Mouse (Mus musculus) hindbrain, embryonic 11.5 days (tissue): ENCODE measurements around the gene Olfr1535. TPM values are rescaled to one million over a fixed set of nuclear protein-coding genes. Genes with fewer than 3 reads are reported as not detected.

Experiments
- ATAC-seq: fragments of 200-750 bp; cut with Nextera tagmentation; 2 replicates; pipeline ENCODE4 v1.8.0; 2017; ENCODE audit warnings: mild to moderate bottlenecking, moderate TSS enrichment, moderate library complexity; ENCODE audit not compliant: low FRiP score
- DNase-seq: peaks from one replicate; pipeline ENCODE4 v3.0.0-alpha.2; 2015; ENCODE audit warnings: low spot score
- H3K27ac ChIP-seq: fragments of 300-500 bp; sonication (generic); 2 replicates; pipeline ENCODE4 v1.5.1; 2014; ENCODE audit warnings: mild to moderate bottlenecking, low read depth, low read length
- H3K27me3 ChIP-seq: fragments of 300-500 bp; sonication (generic); 2 replicates; pipeline ENCODE4 v1.6.1; 2014; ENCODE audit warnings: mild to moderate bottlenecking, low read length, moderate library complexity, mixed read lengths; ENCODE audit not compliant: control insufficient read depth, insufficient read depth
- H3K36me3 ChIP-seq: fragments of 300-500 bp; sonication (generic); 2 replicates; pipeline ENCODE4 v1.6.1; 2014; ENCODE audit warnings: mild to moderate bottlenecking, low read length, moderate library complexity, mixed read lengths; ENCODE audit not compliant: control insufficient read depth, insufficient read depth
- H3K4me1 ChIP-seq: fragments of 300-500 bp; sonication (generic); replicated peaks from 2 replicates; pipeline ENCODE4 v1.6.1; 2014; ENCODE audit warnings: low read length, mixed read lengths; ENCODE audit not compliant: control insufficient read depth, insufficient read depth
- H3K4me2 ChIP-seq: fragments of 300-500 bp; sonication (generic); replicated peaks from 2 replicates; pipeline ENCODE4 v1.6.1; 2014; ENCODE audit warnings: mild to moderate bottlenecking, low read depth, low read length
- H3K4me3 ChIP-seq: fragments of 300-500 bp; sonication (generic); 2 replicates; pipeline ENCODE4 v1.5.1; 2014; ENCODE audit warnings: low read depth, low read length
- H3K9ac ChIP-seq: fragments of 300-500 bp; sonication (generic); 2 replicates; pipeline ENCODE4 v1.6.1; 2014; ENCODE audit warnings: low read depth, low read length
- H3K9me3 ChIP-seq: fragments of 300-500 bp; sonication (generic); 2 replicates; pipeline ENCODE4 v1.6.1; 2016; ENCODE audit warnings: low read length; ENCODE audit not compliant: control insufficient read depth
- WGBS: fragments of 180-500 bp; shearing (Covaris S2); extraction: QIAGEN DNeasy Blood & Tissue Kit; methylation state at CpG from one replicate; pipeline ENCODE4 v1.1.7; 2014; 5-methylcytosine and 5-hydroxymethylcytosine counted together
- polyA plus RNA-seq: library from polyadenylated mRNA; unstranded; fragments of >200 nt; fragmentation: Nextera tagmentation; extraction: Ambion mirVana; gene quantifications from 2 replicates; pipeline ENCODE4 v1.2.1, GENCODE M21; 2014

Olfr1535 gene
- 0.17 TPM in 1 of 2 replicates, not detected in the other for polyA plus RNA-seq

GRCm38 (mm10) chr13:21559793-21560192, at the start of gene Olfr1535:
Olfr1535 (minus strand) TSS chr13:21559893.
- ATAC-seq (no peak), DNase-seq (no peak)
- no peak within 1 kb of the TSS for H3K9ac ChIP-seq
- H3K4me2 ChIP-seq, result no peak within 1 kb of the TSS
- no peaks in the 10 kb centered on the region for H3K9me3 ChIP-seq
- H3K4me3 ChIP-seq, result no peak within 1 kb of the TSS
- H3K4me1 ChIP-seq, result no peaks in the 10 kb centered on the region
- no peak within 1 kb of the TSS for H3K27ac ChIP-seq
- H3K27me3 ChIP-seq, result no peaks in the 10 kb centered on the region
- no peaks in the 10 kb centered on the region for H3K36me3 ChIP-seq
- WGBS, result 70% methylated on average over 1 of the region's 1 CpGs

GRCm38 (mm10) chr13:21591618-21592017, 31.9 kb upstream of the Olfr1535 start:
- DNase-seq (no peak), ATAC-seq (0 out of 2 replicates have a peak, but pooled peaks have one; percentile 25)
- Histone ChIP-seq H3K9ac (no peak overlapping the region), H3K4me1 (no peaks in the 10 kb centered on the region), H3K4me2 (no peak overlapping the region), H3K9me3 (no peaks in the 10 kb centered on the region), H3K27ac (no peak overlapping the region), H3K36me3 (no peaks in the 10 kb centered on the region), H3K27me3 (no peaks in the 10 kb centered on the region), H3K4me3 (no peak overlapping the region)
- WGBS, result 60% methylated on average over 2 of the region's 2 CpGs

GRCm38 (mm10) chr13:21581659-21582058, 22.0 kb upstream of the Olfr1535 start, which contains the start of gene Olfr1364:
Olfr1364 (minus strand) TSS chr13:21581759.
- no peak within 1 kb of the TSS for H3K4me3 ChIP-seq
- ATAC-seq, result no peak
- 88% methylated on average over 2 of the region's 2 CpGs for WGBS
- H3K4me2 ChIP-seq, result no peak within 1 kb of the TSS
- no peaks in the 10 kb centered on the region for H3K36me3 ChIP-seq
- no peak within 1 kb of the TSS for H3K27ac ChIP-seq
- no peak within 1 kb of the TSS for H3K9ac ChIP-seq
- H3K9me3 ChIP-seq, result no peaks in the 10 kb centered on the region
- no peaks in the 10 kb centered on the region for H3K27me3 ChIP-seq
- DNase-seq, result no peak
- H3K4me1 ChIP-seq, result no peaks in the 10 kb centered on the region

GRCm38 (mm10) chr13:21550416-21551110, 9.1 kb downstream of the Olfr1535 start:
- WGBS, result 58% methylated on average over 3 of the region's 3 CpGs
- Histone ChIP-seq H3K4me3 (no peak overlapping the region), H3K4me2 (no peak overlapping the region), H3K36me3 (no peaks in the 10 kb centered on the region), H3K27ac (no peak overlapping the region), H3K27me3 (no peaks in the 10 kb centered on the region), H3K9ac (no peak overlapping the region), H3K4me1 (no peaks in the 10 kb centered on the region), H3K9me3 (no peaks in the 10 kb centered on the region)
- ATAC-seq (no peak), DNase-seq (no peak)

DNA sequence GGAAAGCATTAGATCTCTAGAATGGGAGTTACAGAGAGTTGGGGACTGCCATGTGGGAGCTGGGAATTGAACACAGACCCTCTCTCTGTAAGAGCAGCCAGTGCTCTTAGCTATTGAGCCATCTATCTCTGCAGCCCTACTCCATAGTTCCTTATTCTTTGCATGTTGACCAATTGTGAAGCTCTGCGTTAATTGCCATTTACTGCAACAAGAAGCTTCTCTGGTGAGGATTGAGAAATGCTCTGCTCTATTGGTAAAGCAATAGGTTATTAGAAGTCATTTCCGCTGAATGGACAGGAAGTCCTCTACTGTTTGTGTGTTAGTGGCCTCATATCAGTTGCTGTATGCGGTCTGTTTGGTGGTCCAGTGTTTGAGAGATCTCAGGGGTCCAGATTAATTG, 10.2 kb downstream of the Olfr1535 start:
- no peak overlapping the region for H3K9ac ChIP-seq
- H3K4me1 ChIP-seq, result no peaks in the 10 kb centered on the region
- ATAC-seq (no peak), DNase-seq (no peak)
- H3K9me3 ChIP-seq, result no peaks in the 10 kb centered on the region
- no peaks in the 10 kb centered on the region for H3K36me3 ChIP-seq
- H3K27ac ChIP-seq, result no peak overlapping the region
- no peak overlapping the region for H3K4me3 ChIP-seq
- 94% methylated on average over 3 of the region's 3 CpGs for WGBS
- H3K4me2 ChIP-seq, result no peak overlapping the region
- no peaks in the 10 kb centered on the region for H3K27me3 ChIP-seq

DNA sequence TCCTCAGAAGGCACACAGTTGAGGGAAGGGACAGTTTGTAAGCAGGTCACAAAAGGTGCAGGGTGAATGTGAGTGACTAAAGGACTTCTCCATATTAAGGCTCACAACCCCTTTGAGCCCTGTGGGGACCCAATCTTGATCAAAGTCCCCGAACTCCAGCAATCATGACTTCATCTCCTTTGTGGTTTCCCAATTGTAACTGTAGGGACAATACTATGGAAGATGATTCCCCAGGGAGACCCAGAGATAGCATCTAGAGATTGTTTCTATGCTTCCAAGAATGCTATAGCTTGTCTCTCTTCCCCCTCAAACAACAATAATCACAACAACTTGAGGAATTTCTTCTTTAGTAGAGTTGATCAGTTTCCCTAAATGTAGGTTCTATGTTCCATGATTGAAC, 17.0 kb downstream of the Olfr1535 start, which contains the start of gene Olfr1366:
Gene Olfr1366, minus strand, starts transcription at position 101 of the 400 bp plus-strand sequence.
- Histone ChIP-seq H3K4me1 (no peaks in the 10 kb centered on the region), H3K36me3 (no peaks in the 10 kb centered on the region), H3K4me3 (no peak within 1 kb of the TSS), H3K27me3 (no peaks in the 10 kb centered on the region), H3K27ac (no peak within 1 kb of the TSS), H3K9ac (no peak within 1 kb of the TSS), H3K9me3 (no peaks in the 10 kb centered on the region), H3K4me2 (no peak within 1 kb of the TSS)
- no peak for DNase-seq
- WGBS, result 70% methylated on average over 1 of the region's 1 CpGs
- ATAC-seq, result no peak

DNA sequence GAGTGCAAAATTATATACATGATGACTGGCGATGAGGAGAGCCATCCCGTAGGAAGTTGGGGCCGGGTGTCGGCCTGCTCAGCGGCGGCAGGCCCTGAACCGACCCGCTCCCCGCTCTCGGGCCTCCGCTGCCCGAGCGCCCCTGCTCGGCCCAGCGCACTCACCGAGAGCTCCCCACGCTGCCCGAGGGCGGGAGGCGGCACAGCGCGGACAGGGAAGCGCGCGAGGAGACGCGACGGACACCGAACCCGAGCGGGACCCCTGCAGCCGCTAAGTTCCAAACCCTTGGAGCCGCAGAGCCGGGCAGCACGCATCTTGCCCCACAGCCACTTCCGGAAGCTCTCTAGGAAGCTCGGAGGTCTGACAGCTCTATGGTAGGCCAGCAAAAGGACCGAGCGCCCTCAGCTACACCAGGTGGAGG, 28.9 kb downstream of the Olfr1535 start, which contains the start of gene Zkscan8:
Gene Zkscan8, minus strand, starts transcription at position 340 of the 421 bp plus-strand sequence.
- H3K27ac ChIP-seq, result peak within 1 kb of the TSS; percentile 90
- H3K9me3 ChIP-seq, result no peaks in the 10 kb centered on the region
- H3K27me3 ChIP-seq, result no peaks in the 10 kb centered on the region
- ATAC-seq (peak; percentile 99), DNase-seq (peak; percentile 89)
- H3K36me3 ChIP-seq, result no peaks in the 10 kb centered on the region
- H3K9ac ChIP-seq, result peak within 1 kb of the TSS; percentile 99
- peak within 1 kb of the TSS; percentile 49 for H3K4me2 ChIP-seq
- no peaks in the 10 kb centered on the region for H3K4me1 ChIP-seq
- WGBS, result under 1% methylated on average over 37 of the region's 39 CpGs
- H3K4me3 ChIP-seq, result peak within 1 kb of the TSS; percentile 90

DNA sequence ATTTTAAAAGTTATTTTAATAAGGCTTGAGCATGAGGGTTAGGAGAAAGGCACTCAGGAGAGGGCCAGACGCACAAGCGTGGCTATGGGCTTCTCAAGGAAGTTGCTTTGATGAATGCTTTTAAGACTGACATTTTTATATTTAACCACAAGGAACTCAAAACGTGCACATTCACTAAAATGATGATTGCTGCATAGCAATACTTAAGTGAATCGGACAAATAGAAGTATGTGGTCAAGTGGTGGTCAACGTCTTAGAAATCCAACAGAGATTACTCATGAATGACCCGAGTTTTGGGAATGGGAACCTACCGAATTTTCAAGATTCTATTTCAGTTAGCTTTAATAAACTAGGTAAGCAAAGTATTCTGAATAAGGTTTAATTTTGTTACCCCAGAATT, 29.6 kb downstream of the Olfr1535 start:
- H3K4me3 ChIP-seq, result peak overlapping the region; percentile 90
- no peak overlapping the region for H3K27ac ChIP-seq
- ATAC-seq, result no peak
- H3K9me3 ChIP-seq, result no peaks in the 10 kb centered on the region
- DNase-seq, result peak; percentile 19
- peak overlapping the region; percentile 41 for H3K4me2 ChIP-seq
- H3K9ac ChIP-seq, result no peak overlapping the region
- no peaks in the 10 kb centered on the region for H3K36me3 ChIP-seq
- 54% methylated on average over 7 of the region's 7 CpGs for whole genome bisulfite sequencing
- H3K4me1 ChIP-seq, result no peaks in the 10 kb centered on the region
- H3K27me3 ChIP-seq, result no peaks in the 10 kb centered on the region

- under 1% methylated on average over 20 of the region's 21 CpGs for WGBS
- peak; percentile 98 for ATAC-seq
- DNase-seq, result peak; percentile 85
- peak overlapping the region; percentile 35 for H3K4me2 ChIP-seq
- peak overlapping the region; percentile 68 for H3K4me3 ChIP-seq
- H3K36me3 ChIP-seq, result no peaks in the 10 kb centered on the region
- peak overlapping the region; percentile 73 for H3K9ac ChIP-seq
- H3K9me3 ChIP-seq, result no peaks in the 10 kb centered on the region
- no peaks in the 10 kb centered on the region for H3K4me1 ChIP-seq
- peak overlapping the region; percentile 60; the same call in 1 of the 2 replicates for H3K27ac ChIP-seq
- no peaks in the 10 kb centered on the region for H3K27me3 ChIP-seq
Measured at GRCm38 (mm10) chr13:21506221-21506649, 53.5 kb downstream of the Olfr1535 start.
